Mouse (Mus musculus) liver, embryonic 18 days (tissue): ENCODE results near the gene Ppa2. TPM values are rescaled to one million over a fixed set of nuclear protein-coding genes. Genes with fewer than 3 reads are reported as not detected.

Experiments used
- polyA plus RNA-seq: library from polyadenylated mRNA; depleted of rRNA; stranded (reverse); fragments of >200 nt; gene quantifications from 2 replicates; pipeline ENCODE4 v1.2.3, GENCODE M21; 2012; rRNA removed

Ppa2 gene
- 22.7 and 24.4 TPM in 2 replicates for polyA plus RNA-seq

DNA sequence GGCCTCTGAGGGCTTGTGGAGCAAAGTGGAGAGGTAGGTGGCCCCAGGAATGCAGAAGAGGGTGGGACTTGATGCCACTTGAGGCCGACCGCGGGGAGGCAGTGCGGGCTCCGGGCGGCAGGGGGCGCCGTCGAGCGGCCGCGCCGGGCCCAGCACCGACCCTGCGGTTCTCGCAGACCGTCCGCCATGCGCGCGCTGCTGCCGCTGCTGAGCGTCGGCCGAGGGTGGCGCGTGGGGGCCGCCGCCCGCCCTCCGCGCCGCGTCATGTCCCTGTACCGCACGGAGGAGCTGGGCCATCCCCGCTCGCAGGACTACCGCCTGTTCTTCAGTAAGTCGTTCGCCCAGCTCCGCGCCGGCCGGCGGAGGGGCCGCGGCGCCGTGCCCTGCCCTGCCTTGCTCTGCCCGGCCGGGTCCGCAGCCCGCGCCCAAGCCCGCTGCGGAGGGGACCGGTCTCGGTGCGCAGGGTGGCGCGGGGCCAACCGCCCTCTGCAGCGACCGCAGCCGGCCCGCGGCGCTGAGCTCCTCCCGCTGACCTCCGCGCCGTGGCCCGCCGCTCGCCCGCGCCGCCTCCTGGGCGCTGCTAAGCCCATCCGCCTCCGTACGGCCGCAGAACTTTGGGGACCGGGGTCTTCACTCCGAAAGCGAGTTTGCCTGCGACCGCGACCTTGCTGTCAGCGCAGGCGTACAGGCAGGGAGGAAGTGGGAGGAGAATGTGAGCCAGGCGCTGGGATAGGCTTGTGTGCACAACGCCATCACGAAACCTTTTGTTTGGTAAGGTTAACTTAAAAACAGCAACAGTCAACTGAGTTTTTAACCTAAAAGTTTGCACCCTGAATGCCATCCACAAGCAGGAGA lies at the start of gene Ppa2:
TSS of gene Ppa2 (plus strand) at position 157 of the 855 bp plus-strand sequence.

Other genes with a start within 250 kb of the Ppa2 start
- 6.6 and 7.0 TPM in 2 replicates for gene Ints12, start 218.3 kb upstream of the Ppa2 start, polyA plus RNA-seq
- 3.0 and 3.3 TPM in 2 replicates for gene Gstcd, start 218.1 kb upstream of the Ppa2 start, polyA plus RNA-seq
- gene Arhgef38, start 75.2 kb upstream of the Ppa2 start, polyA plus RNA-seq = under 0.01 and 0.02 TPM in 2 replicates
- gene Tet2, start 235.0 kb downstream of the Ppa2 start, polyA plus RNA-seq = 3.7 and 4.6 TPM in 2 replicates